Mouse (Mus musculus) C2C12 (cell line): Measurements from ENCODE around the gene Galnt10.

Experiments
- CTCF ChIP-seq: IDR thresholded peaks from one replicate; pipeline ENCODE4 v1.5.1; 2011; ENCODE audit not compliant: control insufficient read depth, insufficient read depth, insufficient read length
- MAX ChIP-seq: IDR thresholded peaks from one replicate; pipeline ENCODE4 v1.6.1; 2011; ENCODE audit warnings: mild to moderate bottlenecking, control low read depth
- USF1 ChIP-seq: IDR thresholded peaks from one replicate; pipeline ENCODE4 v1.6.1; 2011; ENCODE audit warnings: low read depth, mild to moderate bottlenecking, control low read depth, moderate library complexity

DNA sequence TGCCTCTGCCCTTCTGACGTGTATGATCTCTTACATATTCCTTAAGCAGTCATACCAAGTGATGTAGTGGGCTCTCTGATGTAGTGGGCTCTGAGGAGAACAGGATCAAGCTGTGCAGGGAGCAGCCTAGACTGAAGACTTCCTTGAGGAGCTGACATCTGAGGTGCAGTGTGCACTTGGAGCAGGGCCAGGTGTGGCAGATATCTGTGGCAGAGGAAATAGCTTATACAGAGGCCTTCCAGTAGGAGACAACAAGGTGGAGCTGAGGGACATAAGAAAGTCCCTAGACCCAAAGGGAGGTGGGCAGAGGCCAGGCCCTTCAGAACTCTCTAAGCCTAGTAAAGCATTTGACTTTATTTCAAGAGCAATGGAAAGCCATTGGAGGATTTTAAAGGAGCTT, 61.4 kb downstream of the Galnt10 start:
- TF ChIP-seq CTCF = no peak
- TF ChIP-seq MAX = no peak
- TF ChIP-seq USF1 = no peak
